Mouse (Mus musculus): ENCODE results near the gene Gls.
A peak's percentile ranks its signal among the peaks of the same experiment; 100 is the strongest.

Gls gene

DNA sequence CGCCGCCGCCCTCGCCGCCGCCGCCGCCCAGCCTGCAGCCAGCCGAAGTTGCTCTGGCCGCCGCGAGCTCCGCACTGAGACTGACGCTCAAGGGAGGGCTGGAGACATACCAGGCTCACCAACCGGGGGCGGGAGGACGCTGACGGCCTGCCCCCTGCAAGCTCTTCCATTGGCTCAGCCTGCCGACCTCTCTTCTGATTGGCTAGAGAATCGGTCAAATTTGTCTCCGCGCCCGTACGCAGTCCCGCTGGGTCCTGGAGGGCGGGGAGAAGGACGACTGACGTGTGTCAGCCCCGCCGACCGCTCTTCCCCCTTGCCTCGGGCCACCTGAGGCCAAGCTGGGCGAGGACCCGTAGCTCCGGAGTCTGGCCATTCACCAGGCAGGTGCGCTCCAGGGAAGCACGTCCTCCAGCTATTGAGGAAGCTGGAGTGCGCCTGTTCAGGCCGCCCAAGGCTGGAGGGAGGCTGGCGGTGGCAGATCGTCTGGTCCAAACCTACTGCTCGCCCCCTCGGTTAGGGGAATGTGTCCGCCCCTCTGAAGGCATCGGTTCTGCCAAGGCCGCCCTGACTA lies at the start of gene Gls:
Gene Gls (minus strand): TSS at position 90 of the 571 bp plus-strand sequence.
- DNase-seq, result peak; percentile 95

DNA sequence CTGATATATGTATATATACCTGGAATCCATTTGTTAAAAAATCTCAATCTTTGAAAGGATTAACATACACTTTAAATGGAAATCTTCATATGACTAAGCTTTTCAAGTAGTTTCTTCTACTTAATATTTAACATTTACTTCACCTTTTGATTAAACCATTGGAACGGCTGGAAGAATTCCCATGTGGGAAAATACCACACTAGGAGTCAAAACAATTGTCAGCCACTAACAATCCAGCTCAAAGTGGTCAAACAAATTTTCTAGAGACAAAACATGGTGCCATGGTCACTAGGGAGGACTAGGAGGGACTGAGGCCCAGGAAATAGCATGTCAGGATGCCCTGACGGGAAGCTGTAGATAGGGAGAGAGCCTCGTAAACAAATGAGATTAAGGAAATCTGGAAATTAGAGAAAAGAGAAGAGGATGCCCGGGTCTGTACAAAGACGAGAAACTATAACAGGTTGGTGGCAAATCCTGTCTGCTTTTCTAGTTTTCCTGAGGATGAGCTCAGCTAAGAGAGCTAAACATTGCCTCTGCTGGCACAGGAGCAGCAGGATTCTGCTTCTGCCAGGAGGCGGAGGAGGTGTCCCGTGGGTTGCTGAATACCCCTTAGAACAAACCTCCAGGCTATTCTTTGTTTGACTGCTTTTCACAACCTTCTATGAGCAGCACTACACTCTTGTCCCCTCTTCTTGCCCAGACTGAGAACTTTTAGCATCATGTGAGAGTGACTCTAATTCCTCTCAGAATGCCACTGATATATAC lies 47.0 kb upstream of the Gls start:
- DNase-seq, result no peak

DNA sequence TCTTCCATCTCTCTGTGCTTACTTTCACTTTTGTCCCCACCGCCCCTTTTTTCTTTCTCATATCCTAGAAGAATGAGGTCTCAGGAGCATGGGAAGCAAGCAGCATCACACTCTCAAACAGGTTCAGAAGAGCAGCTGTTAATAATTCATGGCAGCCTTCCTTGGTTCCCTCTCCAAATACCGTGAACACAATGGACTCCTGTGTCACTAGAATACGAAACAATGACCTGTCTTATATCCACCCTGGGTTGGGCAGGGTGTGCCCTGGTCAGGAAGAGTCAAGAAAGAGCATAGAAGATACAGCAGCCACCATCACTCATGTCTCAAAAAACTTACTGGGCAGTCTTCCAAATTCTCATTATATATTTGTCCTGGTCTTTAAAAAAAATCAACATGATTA lies 46.3 kb upstream of the Gls start:
- DNase-seq, result no peak

DNA sequence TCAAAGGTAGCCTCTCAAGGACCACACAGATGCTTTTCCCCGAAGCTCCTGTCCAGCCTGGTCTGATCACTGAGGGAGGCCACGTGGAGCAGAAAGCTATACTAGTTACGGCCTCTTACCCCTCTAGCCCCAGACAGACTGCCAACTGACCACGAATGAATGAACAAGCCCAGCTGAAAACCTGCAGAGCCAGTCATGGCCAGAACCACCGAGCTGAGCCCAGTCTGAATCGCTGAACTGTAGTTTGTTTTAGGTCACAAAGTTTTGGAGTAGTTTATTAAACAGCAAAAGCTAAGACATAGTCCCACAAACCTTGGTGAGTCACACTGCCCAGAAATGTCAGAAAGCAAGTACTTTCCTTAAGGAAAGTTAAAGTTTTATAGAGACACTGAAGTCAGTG lies 45.0 kb upstream of the Gls start:
- peak; percentile 83 for DNase-seq

DNA sequence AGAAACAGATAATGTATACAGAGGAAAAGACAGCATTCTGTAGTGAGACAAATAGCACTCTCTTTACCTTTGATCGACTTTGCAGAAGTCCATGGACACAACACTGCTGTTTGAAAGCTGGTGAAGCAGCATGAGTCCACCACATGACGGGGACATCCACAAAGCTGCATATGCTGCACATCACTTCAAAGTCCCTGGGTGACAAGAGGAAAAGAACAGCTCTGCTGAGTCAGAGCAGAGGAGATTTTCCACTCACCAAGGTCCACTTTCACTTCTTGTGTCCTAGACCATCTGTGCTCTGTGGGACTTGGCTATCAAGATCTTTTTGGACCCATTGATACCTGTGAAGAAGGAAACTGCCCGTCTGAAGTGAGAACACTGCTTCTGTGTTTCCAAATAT lies 41.2 kb upstream of the Gls start:
- no peak for DNase-seq

DNA sequence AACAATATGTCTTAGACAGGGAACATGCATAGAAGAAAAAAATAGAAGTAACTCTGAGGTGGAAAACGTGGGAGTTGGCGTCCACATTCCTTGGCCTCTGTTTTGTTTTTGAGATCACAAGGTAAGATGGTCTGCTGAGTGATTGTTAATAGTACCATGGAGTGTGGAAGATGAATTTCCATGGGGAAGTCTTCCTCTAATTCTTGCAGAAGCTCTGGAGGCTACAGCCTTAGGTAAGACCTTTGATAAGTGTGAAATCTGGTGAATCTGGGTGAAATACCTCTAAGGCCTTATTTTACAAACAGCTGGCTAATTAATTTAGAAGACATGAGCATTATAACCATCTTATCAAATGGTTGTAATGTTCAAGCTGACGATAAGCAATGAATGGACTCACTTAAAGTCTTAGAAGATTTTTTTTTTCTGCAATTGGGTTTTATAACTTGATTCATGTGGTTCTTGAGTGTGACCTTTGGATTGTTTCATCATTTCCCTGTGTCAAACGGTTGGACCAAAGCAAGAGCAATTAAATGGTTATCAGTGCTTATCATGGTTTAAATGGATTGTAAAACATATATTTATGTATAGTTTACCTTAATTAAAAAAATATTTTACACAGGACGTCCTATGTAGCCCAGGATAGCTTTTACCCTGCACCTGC lies 39.1 kb upstream of the Gls start:
- no peak for DNase-seq

DNA sequence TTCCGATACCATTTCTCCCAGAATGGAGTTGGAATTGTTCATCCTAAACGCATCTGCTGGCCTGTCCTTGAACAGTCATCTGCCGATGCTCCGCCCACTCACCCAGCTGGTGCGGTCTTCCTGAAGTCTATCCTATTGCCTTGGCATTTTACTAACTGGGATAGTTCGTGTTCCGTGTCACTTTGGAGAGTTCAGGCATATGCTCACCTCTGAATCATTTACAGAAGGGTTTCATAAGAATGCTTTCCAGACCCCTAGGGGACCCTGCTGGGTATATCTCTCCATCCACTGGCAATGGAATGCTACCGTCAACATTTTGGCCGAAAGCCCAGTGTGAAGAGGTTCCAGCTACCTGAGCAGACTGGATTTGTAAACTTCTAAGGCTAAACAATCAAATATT lies 37.3 kb upstream of the Gls start:
- peak; percentile 55 for DNase-seq

DNA sequence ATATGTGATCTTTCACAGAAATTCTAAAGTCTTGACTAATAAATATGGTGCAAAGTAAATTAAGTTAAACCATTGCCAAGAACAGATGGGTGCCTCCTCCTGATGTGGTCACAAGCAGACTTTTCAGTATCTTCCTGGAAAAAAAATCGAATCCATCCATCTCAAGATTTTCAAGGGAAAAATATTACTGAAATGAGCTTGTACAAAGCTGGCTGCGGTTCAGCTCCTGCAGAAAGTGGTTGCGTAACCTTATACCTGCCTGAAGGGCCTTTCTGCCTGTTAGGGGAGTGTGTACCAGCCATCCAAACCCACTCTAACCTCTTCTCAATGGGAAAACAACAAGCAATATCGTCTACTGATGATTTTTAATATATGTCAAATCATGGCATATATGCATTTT lies 36.6 kb upstream of the Gls start:
- DNase-seq, result no peak

DNA sequence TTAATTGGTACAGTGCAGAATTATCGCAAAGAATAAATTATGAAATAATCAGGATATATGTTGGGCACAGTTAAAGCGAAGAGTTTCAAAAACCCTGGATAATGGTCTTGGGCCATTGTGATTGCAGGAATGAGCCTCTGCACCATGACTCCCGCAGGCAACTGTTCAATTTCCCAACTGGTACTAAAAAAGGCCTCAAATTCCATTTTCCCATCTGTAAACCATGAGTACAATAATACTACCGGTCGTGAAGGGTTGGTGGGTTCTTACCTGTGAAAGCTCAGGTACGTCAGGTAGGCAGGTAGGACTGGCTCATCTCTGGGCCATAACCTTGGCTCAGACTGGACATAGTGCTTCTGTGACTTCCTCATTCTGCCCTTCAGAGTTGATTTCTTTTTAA lies 35.0 kb upstream of the Gls start:
- no peak for DNase-seq

DNA sequence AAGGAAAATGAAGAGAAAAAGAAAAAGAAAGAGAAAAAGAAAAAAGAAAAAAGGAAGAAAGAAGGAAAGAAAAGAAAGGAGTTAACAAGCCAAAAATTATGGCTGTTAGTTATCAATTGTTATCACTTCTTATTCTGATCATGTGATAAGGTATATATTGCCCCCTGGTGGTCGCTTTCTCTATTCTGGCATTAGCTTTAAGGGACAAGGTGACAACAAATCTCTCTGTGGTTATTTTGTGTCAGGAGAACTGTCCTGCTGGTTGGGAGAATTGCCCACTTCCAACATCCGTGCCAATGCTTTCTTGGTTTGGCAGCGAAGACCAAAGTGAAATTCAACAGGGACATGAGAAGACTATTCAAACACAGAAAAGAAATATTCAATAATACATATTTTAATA lies 34.6 kb upstream of the Gls start:
- DNase-seq, result no peak

DNA sequence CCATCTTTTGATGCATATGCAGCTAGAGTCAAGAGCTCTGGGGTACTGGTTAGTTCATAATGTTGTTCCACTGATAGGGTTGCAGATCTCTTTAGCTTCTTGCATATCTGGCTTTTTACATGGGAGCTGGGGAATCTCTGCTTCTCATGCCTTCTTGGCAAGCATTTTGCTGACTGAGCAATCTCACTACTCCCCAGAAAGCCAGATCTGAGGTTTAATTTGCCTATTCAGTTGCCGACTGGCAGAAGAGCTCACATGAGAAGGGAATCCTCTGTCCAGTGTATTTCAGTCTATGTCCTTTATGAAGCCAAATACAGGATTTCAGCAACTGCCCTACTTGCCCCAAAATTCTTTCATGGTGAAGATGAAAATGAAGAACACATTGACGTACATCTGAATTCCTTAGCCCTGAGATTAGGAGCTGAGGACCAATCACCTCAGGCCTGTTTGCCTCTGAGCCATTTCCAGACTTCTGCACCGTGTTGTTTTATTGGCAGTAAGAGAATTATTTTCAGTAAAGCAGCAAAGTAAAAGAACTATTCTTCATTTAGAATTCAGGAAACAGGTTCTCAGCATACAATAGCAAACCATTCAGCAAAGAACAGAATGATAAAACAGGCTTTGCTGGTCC lies 33.0 kb upstream of the Gls start:
- no peak for DNase-seq

DNA sequence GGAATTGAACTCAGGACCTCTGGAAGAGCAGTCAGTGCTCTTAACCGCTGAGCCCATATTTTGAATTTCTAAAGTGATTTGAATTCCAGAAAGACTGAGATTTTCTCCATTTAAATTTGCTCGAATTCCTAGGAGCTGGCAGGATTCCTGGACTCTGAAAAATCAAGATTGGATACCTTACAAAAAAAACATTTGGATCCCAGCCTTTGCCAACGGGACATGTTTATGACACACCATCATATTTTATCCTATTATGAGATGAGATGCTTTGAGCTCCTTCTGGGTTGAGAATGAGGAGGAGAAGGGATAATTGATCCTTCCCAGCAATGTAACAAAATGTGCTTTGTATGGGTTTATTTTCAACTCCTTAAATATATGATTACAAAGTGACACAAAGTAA lies 31.3 kb upstream of the Gls start:
- DNase-seq, result no peak

DNA sequence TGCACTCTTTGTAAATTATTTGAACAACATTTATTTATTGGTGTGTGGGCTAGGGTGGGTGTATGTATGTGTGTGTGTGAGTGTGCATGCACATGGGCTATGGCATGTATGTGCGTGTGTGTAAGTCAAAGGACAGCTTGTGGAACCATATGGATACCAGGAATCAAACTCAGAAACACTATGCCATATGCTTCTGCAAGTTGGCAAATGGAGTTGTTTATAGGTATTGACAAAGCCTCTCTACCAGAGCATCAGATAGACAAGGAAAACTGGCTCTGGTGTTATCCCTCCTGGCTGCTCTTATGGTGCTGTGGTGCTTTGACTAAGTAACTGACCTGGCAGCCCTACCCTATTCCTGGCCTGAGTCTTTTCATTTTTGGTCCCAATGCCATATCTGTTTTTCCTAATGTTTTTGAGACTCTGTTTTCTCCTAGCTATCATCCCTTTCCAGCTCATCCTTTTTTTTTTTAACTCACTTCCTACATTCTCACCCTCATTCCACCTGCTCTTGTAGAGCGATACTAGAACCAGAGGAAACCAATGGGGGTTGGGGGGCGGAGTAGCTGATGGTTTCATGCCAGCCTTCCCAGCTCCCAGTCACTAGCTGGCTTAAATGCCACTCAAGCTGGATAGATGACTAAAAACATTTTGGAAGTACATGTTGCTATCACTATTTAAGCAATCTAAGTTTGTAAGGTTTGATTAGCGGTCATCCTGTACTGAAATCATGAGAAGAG lies 27.5 kb upstream of the Gls start:
- DNase-seq, result no peak

DNA sequence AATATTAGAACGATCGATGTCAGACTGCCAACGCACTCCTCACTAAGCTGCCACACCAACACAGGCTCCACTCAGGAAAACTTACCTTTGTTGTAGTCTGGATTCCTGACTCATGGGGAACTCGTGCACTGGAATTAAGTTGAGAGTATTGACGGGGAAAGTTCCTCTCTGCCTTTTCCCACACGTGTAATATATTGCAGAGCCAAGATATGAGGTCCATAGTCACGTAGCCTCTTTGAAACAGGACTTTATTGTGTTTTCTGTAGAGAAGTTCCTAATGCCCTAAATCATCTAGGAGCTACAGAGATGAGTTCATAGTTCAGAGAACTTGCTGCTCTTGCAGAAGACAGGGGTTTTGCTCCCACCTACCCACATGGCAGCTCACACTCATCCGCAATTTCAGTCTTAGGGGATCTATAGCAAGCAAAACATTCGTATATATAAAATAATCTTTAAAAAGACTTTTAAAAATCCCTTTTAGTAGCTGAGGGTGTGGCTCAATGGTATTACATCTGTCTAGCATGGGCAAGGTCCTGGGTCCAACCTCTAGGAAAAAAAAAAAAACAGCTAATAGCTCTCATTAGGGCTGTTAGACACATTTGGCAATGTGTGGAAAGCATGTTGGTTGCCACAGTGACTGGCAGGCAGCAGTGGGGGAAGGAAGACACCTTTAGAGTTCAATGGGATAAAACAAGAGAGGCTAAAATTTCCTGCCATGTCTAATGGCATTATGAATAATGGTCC lies 25.1 kb upstream of the Gls start:
- DNase-seq, result no peak

DNA sequence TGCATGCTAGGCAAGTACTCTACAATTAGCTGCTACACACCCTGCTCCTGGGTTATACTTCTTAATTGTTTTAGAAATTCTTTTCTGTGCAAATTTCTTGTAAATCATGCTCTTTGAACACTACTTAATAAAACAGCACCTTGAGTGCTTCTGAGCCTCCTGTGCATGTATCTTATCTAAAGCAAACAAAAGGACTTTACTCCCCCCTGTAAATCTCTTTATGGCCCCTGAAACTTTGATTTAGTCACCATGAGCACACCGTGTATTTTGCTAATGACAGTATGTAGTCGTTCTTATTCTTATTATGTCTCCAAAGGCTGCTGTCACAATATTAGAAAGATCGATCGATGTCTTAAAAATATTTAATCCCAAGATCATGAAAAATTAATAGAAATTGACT lies 23.9 kb upstream of the Gls start:
- no peak for DNase-seq

DNA sequence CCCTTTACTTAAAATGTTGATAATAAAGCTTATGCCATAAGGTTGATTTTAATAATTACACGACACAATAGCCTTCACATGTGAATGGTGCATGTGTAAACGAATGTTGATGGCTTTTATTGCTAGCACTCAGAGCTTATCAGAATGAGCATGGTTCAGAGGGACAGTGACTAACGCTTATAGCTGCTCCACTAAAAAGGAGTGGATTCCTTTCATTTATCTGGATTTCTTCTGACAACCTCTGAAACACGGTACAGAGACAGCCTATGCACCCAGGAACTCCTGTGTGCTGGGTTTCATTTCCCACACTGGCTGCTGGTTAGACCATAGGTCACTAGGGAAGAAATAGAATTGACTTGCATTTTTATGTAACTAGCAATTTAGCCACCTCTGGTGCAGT lies 23.2 kb upstream of the Gls start:
- DNase-seq, result no peak

DNA sequence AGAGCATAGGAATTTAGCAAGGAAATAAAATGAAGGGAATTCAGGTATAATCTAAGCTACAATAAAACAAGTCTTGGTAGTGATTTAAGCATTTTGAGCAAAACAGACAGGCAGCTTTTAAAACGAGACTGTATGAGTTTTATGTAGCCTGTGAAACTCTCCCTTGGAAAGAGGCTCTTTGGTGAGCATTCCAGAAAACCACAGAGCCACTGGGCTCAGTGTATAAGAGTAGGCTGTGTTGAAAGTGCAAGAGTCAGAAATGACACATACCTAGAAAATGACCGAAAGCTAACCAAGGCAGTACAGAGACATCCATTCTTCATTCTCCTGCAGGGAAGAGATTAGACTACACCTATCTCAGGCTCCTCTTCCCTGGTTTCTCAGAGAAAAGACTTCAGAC lies 21.4 kb upstream of the Gls start:
- no peak for DNase-seq

DNA sequence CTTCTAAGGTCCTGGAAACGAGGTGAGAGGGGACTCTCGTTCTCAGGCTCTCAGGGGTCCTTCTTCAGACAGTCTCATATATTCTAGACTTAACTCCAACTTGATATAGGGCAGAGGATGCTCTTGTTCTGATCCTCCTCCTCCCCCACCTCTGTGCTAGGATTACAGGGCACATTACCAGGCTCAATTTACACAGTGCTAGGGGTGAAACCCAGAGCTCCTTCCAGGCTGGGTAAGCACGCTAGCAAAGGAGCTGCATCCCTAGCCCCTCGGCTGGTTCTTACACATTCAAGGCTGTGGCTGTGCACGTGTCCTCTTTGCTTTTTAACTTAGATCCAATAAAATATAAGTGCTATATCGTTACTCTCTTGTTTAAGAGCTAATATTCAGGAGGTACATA lies 20.4 kb upstream of the Gls start:
- no peak for DNase-seq

DNA sequence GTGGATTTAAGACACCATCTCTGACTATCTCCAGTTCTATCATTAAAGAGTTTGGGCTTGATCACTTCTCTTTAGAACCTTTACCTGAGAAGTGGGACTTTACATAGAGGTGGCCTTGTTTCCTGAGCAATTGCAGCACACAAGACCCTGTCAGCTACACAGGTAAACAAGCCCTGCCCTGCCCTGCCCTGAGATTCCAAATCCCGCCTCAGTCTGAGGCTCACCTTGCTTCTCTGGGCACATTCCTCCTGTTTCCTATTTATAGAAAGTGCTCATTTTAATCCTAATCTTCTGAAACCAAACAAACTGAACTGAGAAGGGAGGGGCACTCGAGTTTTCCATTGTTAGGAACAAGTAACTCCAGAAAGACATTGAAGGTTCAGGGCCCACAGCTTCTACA lies 19.4 kb upstream of the Gls start:
- DNase-seq, result no peak

DNA sequence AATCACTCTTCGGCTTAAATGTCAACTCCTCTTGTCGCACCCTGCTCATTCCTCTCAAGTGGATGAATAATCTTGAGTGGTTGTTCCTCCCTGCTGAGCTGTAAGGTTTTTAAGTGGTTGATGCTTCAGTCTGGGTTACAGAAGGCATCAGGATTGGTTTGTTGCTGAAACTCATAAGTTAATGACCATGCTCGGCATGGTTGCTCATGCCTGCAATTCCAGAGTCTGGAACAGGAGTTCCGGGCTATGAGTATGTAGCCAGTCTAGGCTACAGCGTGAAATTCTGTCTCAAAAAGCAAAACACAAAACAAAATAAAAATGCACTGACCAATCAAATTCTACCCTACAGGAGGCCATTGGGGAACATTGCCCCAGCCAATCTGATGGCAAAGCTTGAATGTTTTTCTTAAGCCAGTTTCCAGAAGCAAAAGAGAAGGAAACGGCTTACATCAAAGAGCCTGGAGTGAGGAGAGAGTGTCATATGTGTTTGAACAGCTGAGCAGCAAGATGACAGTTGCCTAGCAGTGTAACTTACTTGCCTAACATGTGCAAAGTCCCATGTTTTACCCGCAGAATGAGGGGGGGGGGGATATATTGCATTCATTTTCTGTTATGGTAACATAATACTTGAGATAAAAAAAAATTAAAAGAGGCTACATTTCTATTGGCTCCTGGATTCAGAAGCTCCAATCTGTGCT lies 18.2 kb upstream of the Gls start:
- DNase-seq, result peak; percentile 47

DNA sequence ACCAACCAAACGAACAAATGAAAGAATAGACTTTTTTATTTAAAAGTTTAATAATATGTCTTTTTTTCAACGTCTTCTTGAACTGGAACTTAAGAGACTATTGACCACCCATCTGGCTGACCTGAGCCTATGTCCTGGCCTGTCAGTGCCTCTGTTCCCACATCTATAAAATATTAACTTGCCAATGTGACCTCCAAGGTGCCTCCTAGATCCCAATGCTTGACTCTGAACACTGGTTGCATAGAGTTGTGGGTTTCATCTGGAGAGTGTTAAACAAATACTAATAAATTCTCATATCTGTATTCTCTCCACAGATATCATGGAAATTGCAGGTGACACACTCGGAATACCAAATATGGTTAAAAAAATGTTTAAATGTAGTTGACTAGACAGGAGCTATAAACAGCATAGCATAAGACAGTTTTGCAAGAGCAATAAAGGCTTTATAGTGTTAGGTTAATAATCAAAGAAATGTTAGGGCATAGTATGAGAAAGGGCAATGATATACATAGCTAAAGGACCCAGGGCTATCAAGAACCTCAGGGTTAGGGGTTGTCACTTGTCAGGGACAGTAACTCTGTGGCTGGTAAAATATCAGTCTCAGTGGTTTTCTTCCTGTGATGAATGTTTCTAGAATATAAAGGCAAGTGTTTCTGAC lies 16.0 kb upstream of the Gls start:
- DNase-seq, result no peak
